Mouse (Mus musculus): ENCODE data around the gene Ggt5. TPM values are rescaled to one million over a fixed set of nuclear protein-coding genes. Genes with fewer than 3 reads are reported as not detected.

The Ggt5 gene
- total RNA-seq, 2 experiments from 2014 or later, result 4.2 to 4.7 TPM

GRCm38 (mm10) chr10:75568029-75568428 lies 21.1 kb upstream of the Ggt5 start:
- no peak for DNase-seq

GRCm38 (mm10) chr10:75568441-75568840 lies 20.7 kb upstream of the Ggt5 start:
- DNase-seq, result no peak

GRCm38 (mm10) chr10:75568851-75569250 lies 20.3 kb upstream of the Ggt5 start:
- no peak for DNase-seq

- DNase-seq, result no peak
Observed at GRCm38 (mm10) chr10:75570981-75571657, 18.0 kb upstream of the Ggt5 start.

GRCm38 (mm10) chr10:75571937-75572336 lies 17.2 kb upstream of the Ggt5 start:
- no peak for DNase-seq

- DNase-seq, result no peak
Observed at GRCm38 (mm10) chr10:75573181-75573580, 16.0 kb upstream of the Ggt5 start.

GRCm38 (mm10) chr10:75573965-75574364 lies 15.2 kb upstream of the Ggt5 start:
- DNase-seq, result no peak

- no peak for DNase-seq
Observed at GRCm38 (mm10) chr10:75579129-75579528, 10.0 kb upstream of the Ggt5 start.

GRCm38 (mm10) chr10:75585876-75586552 lies 3.1 kb upstream of the Ggt5 start:
- peak; percentile 87 to 97 for DNase-seq

- no peak for DNase-seq
Observed at GRCm38 (mm10) chr10:75586553-75586879, 2.6 kb upstream of the Ggt5 start.

- peak; percentile 71 to 78 for DNase-seq
Observed at GRCm38 (mm10) chr10:75587781-75588180, 1.4 kb upstream of the Ggt5 start.

- peak; percentile 60 to 69 for DNase-seq
Observed at GRCm38 (mm10) chr10:75588336-75588735, 804 bp upstream of the Ggt5 start.

GRCm38 (mm10) chr10:75589651-75590050 lies 511 bp downstream of the Ggt5 start:
- DNase-seq, result peak; percentile 63 to 67

GRCm38 (mm10) chr10:75591211-75591894 lies 2.2 kb downstream of the Ggt5 start:
- DNase-seq, result peak; percentile 65 to 85

GRCm38 (mm10) chr10:75592585-75592984 lies 3.4 kb downstream of the Ggt5 start:
- peak in 1 of 2 experiments; percentile 30 for DNase-seq

GRCm38 (mm10) chr10:75595981-75596380 lies 6.8 kb downstream of the Ggt5 start:
- peak; percentile 87 to 90 for DNase-seq

- peak; percentile 23 to 38 for DNase-seq
Observed at GRCm38 (mm10) chr10:75600189-75600730, 11.1 kb downstream of the Ggt5 start.

- DNase-seq, result no peak
Observed at GRCm38 (mm10) chr10:75605162-75605846, 16.2 kb downstream of the Ggt5 start.

- DNase-seq, result no peak
Observed at GRCm38 (mm10) chr10:75607253-75607652, 18.1 kb downstream of the Ggt5 start.

- DNase-seq, result no peak
Observed at GRCm38 (mm10) chr10:75608975-75609374, 19.8 kb downstream of the Ggt5 start.

- no peak for DNase-seq
Observed at GRCm38 (mm10) chr10:75610486-75610885, 21.3 kb downstream of the Ggt5 start.

GRCm38 (mm10) chr10:75616044-75616443 lies 26.9 kb downstream of the Ggt5 start:
- no peak for DNase-seq
